Mouse (Mus musculus): Measurements from ENCODE around the gene Stk38. TPM values are rescaled to one million over a fixed set of nuclear protein-coding genes. Genes with fewer than 3 reads are reported as not detected.
"Not testable (repeated sequence)": the region's sequence is repeated elsewhere in the genome, so short reads cannot be mapped to it uniquely, and the experiment has no call there.

Gene Stk38
- polyA plus RNA-seq, 1 experiment from 2014 or later, result 84.7 TPM

- 73% methylated on average over 12 of the region's 12 CpGs for WGBS (ENCODE audit: missing documents)
- H3K36me3 ChIP-seq (ENCODE audit: inconsistent target), result peaks cover 28% of the 10 kb centered on the region
- no peak overlapping the region for H3K4me3 ChIP-seq (ENCODE audit: inconsistent target)
- peaks cover 23% of the 10 kb centered on the region for H3K79me2 ChIP-seq (ENCODE audit: inconsistent target)
- no peak overlapping the region for H3K27ac ChIP-seq
Measured at GRCm38 (mm10) chr17:29045741-29046530, 38.1 kb upstream of the Stk38 start.

- H3K79me2 ChIP-seq (ENCODE audit: inconsistent target), result peaks cover 33% of the 10 kb centered on the region
- H3K27ac ChIP-seq, result no peak overlapping the region
- peaks cover 38% of the 10 kb centered on the region for H3K36me3 ChIP-seq (ENCODE audit: inconsistent target)
- WGBS (ENCODE audit: missing documents), result 56% methylated on average over 1 of the region's 1 CpGs
- no peak overlapping the region for H3K4me3 ChIP-seq (ENCODE audit: inconsistent target)
Measured at GRCm38 (mm10) chr17:29044925-29045319, 37.1 kb upstream of the Stk38 start.

DNA sequence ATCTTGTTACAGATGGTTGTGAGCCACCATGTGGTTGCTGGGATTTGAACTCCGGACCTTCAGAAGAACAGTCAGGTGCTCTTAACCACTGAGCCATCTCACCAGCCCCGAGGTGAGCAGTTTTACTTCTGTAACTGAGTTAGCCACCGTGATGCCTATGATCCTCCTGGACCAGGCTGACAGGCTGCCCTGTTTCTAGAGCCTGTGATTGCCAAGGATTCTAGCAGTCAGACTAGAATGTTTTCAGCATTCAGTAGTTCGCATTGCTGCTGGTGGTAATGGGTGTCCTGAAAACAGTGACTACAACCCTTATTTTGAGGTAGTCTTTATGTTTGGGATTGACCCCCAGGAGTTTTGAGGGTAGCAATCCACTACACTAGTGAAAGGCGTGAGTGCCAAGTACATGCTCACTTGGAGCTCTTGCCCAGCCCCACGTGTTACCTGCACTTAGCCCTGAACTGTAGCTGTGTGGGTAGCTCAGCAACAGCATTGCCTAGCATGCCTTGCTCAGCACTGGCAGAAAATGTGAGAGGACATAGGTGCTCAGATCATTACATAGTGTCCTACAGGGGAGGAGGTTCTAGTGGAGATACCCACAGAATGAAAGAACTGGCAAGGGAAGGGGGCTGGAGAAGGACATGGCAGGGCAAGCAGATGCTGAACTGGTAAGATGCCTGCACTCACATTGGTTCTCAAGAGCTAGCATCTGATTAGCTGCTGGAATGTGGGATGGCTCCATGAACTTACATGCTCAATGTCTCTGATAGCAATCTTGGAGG lies 36.5 kb upstream of the Stk38 start:
- no peak overlapping the region for H3K4me3 ChIP-seq (ENCODE audit: inconsistent target)
- peaks cover 39% of the 10 kb centered on the region for H3K79me2 ChIP-seq (ENCODE audit: inconsistent target)
- H3K27ac ChIP-seq, result no peak overlapping the region
- peaks cover 44% of the 10 kb centered on the region for H3K36me3 ChIP-seq (ENCODE audit: inconsistent target)
- 89% methylated on average over 5 of the region's 6 CpGs for WGBS (ENCODE audit: missing documents)

DNA sequence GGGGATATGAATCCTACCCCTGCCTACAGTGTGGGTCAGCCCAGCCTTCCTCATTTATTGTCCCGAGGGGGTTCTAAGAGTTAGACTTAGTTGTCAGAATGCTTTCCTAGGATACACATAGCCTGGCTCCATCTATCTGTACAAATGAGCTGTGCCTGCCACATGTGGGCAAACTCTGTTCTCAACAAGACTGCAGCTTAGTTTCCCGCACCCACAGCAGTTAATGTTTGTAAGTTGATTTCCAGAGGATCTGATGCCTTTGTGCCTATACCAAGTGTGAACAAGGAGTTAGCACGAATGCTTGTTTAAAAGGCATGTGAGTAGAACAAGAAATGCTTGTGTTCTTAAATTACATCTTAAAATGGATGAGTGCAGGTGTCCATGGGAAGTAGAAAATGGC lies 35.8 kb upstream of the Stk38 start:
- Histone ChIP-seq H3K79me2 (ENCODE audit: inconsistent target) (peaks cover 47% of the 10 kb centered on the region), H3K36me3 (ENCODE audit: inconsistent target) (peaks cover 52% of the 10 kb centered on the region), H3K4me3 (ENCODE audit: inconsistent target) (no peak overlapping the region), H3K27ac (no peak overlapping the region)
- WGBS (ENCODE audit: missing documents), result 95% methylated on average over 3 of the region's 3 CpGs

- Histone ChIP-seq H3K4me3 (ENCODE audit: inconsistent target) (no peak overlapping the region), H3K79me2 (ENCODE audit: inconsistent target) (peaks cover 57% of the 10 kb centered on the region), H3K27ac (no peak overlapping the region), H3K36me3 (ENCODE audit: inconsistent target) (peaks cover 60% of the 10 kb centered on the region)
Measured at GRCm38 (mm10) chr17:29042569-29042968, 34.8 kb upstream of the Stk38 start.

- Histone ChIP-seq H3K79me2 (ENCODE audit: inconsistent target) (peaks cover 66% of the 10 kb centered on the region), H3K36me3 (ENCODE audit: inconsistent target) (peaks cover 69% of the 10 kb centered on the region)
- not testable (repeated sequence) for H3K27ac ChIP-seq; H3K4me3 ChIP-seq (ENCODE audit: inconsistent target)
- WGBS (ENCODE audit: missing documents), result 85% methylated on average over 3 of the region's 3 CpGs
Measured at GRCm38 (mm10) chr17:29041632-29042031, 33.8 kb upstream of the Stk38 start.

- 85% methylated on average over 11 of the region's 11 CpGs for WGBS (ENCODE audit: missing documents)
- peaks cover 89% of the 10 kb centered on the region for H3K79me2 ChIP-seq (ENCODE audit: inconsistent target)
- H3K27ac ChIP-seq, result no peak overlapping the region
- H3K36me3 ChIP-seq (ENCODE audit: inconsistent target), result peaks cover 71% of the 10 kb centered on the region
- H3K4me3 ChIP-seq (ENCODE audit: inconsistent target), result no peak overlapping the region
Measured at GRCm38 (mm10) chr17:29039351-29039750, 31.6 kb upstream of the Stk38 start.

DNA sequence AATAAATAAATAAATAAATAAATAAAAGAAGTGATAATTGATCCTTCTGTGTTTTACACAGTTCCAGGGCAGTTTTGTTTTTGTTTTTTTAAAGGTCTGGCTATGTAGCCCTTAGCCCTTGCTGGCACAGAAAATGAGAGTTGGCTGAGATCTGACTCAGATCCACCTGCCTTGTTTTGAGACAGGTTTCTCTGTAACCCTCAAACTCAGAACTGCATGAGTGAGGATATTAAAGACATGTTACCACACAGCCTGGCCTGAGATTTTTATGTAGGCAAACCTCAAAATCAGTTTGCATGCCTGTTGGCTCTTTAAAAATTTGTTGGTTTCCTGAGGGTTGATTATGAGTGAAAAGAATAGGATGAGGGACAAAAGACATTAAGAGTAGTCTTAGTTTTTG lies 27.7 kb upstream of the Stk38 start:
- H3K4me3 ChIP-seq (ENCODE audit: inconsistent target), result peak overlapping the region; percentile 87; the same call in 1 of the 2 replicates
- H3K36me3 ChIP-seq (ENCODE audit: inconsistent target), result peaks cover 42% of the 10 kb centered on the region
- H3K79me2 ChIP-seq (ENCODE audit: inconsistent target), result peaks cover 81% of the 10 kb centered on the region
- H3K27ac ChIP-seq, result no peak overlapping the region

- Histone ChIP-seq H3K27ac (peak overlapping the region; percentile 88; the same call in 1 of the 2 replicates), H3K36me3 (ENCODE audit: inconsistent target) (peaks cover 30% of the 10 kb centered on the region), H3K4me3 (ENCODE audit: inconsistent target) (peak overlapping the region; percentile 87), H3K79me2 (ENCODE audit: inconsistent target) (peaks cover 68% of the 10 kb centered on the region)
Measured at GRCm38 (mm10) chr17:29034264-29034663, 26.5 kb upstream of the Stk38 start.

GRCm38 (mm10) chr17:29033569-29034061 lies 25.8 kb upstream of the Stk38 start:
- 2% methylated on average over 6 of the region's 6 CpGs for WGBS (ENCODE audit: missing documents)
- peaks cover 23% of the 10 kb centered on the region for H3K36me3 ChIP-seq (ENCODE audit: inconsistent target)
- peaks cover 62% of the 10 kb centered on the region for H3K79me2 ChIP-seq (ENCODE audit: inconsistent target)
- H3K4me3 ChIP-seq (ENCODE audit: inconsistent target), result peak overlapping the region; percentile 87
- H3K27ac ChIP-seq, result peak overlapping the region; percentile 88

GRCm38 (mm10) chr17:29032274-29033069 lies 24.7 kb upstream of the Stk38 start, which contains the start of gene Srsf3:
Gene Srsf3, plus strand, starts transcription at chr17:29032628.
- WGBS (ENCODE audit: missing documents), result 2% methylated on average over 50 of the region's 77 CpGs
- H3K79me2 ChIP-seq (ENCODE audit: inconsistent target), result peaks cover 50% of the 10 kb centered on the region
- H3K27ac ChIP-seq, result peak within 1 kb of the TSS; percentile 93
- H3K36me3 ChIP-seq (ENCODE audit: inconsistent target), result peaks cover 14% of the 10 kb centered on the region
- H3K4me3 ChIP-seq (ENCODE audit: inconsistent target), result peak within 1 kb of the TSS; percentile 87

- peak overlapping the region; percentile 72 for H3K4me3 ChIP-seq (ENCODE audit: inconsistent target)
- H3K79me2 ChIP-seq (ENCODE audit: inconsistent target), result peaks cover 44% of the 10 kb centered on the region
- peaks cover 7% of the 10 kb centered on the region for H3K36me3 ChIP-seq (ENCODE audit: inconsistent target)
- WGBS (ENCODE audit: missing documents), result under 1% methylated on average over 26 of the region's 26 CpGs
- H3K27ac ChIP-seq, result peak overlapping the region; percentile 93
Measured at GRCm38 (mm10) chr17:29031771-29032273, 24.0 kb upstream of the Stk38 start.

GRCm38 (mm10) chr17:29031085-29031711 lies 23.4 kb upstream of the Stk38 start:
- Histone ChIP-seq H3K4me3 (ENCODE audit: inconsistent target) (peak overlapping the region; percentile 72), H3K79me2 (ENCODE audit: inconsistent target) (peaks cover 38% of the 10 kb centered on the region), H3K27ac (peak overlapping the region; percentile 93)
- 77% methylated on average over 5 of the region's 7 CpGs for WGBS (ENCODE audit: missing documents)
- not testable (repeated sequence) for H3K36me3 ChIP-seq (ENCODE audit: inconsistent target)
